7 mouse cellular contexts compared by ENCODE assay signal in genomic region chr19:41831718-41832391, GRCm38 (mm10). TPM values are rescaled to one million over a fixed set of nuclear protein-coding genes. Genes with fewer than 3 reads are reported as not detected.
A peak's percentile ranks its signal among the peaks of the same experiment; 100 is the strongest.
DNase-seq lines count a peak whose midpoint lies in the region; ATAC-seq and TF ChIP-seq lines count a peak whose summit lies in the region.

No protein-coding gene starts in this region.

- ATAC-seq in megakaryocyte, adult 5-6 weeks (ENCODE audit: poor library complexity, severe bottlenecking), result no peak
- no peak for ATAC-seq in embryonic facial prominence, embryonic 15.5 days (ENCODE audit: insufficient number of reproducible peaks, low FRiP score, low TSS enrichment, low read depth)
- ATAC-seq in intestine, postnatal 0 days, result no peak
- no peak for ATAC-seq in neural tube, embryonic 14.5 days (ENCODE audit: low read depth)

- H3K9ac ChIP-seq in embryonic facial prominence, embryonic 15.5 days, result no peak overlapping the region
- H3K9ac ChIP-seq in intestine, postnatal 0 days (ENCODE audit: low read depth, low read length), result no peak overlapping the region; the same call in 1 of the 2 replicates
- peak overlapping the region; percentile 82 for H3K9ac ChIP-seq in neural tube, embryonic 14.5 days (replicated peaks; ENCODE audit: low read depth, low read length)

- DNase-seq in layer of hippocampus, adult 9-10 months (ENCODE audit: low spot score), result no peak
- no peak for DNase-seq in gastrocnemius, postnatal 36 days

- no peak for TF ChIP-seq CTCF in intestine, postnatal 0 days (IDR thresholded peaks at IDR 0.05; ENCODE audit: low read depth)

- H3K36me3 ChIP-seq in megakaryocyte, embryonic 14.5 days (replicated peaks; ENCODE audit: low read length), result peaks cover 22% of the 10 kb centered on the region
- H3K36me3 ChIP-seq in embryonic facial prominence, embryonic 15.5 days, result no peaks in the 10 kb centered on the region
- H3K36me3 ChIP-seq in intestine, postnatal 0 days (ENCODE audit: control insufficient read depth, insufficient read depth), result no peaks in the 10 kb centered on the region
- no peaks in the 10 kb centered on the region for H3K36me3 ChIP-seq in neural tube, embryonic 14.5 days (ENCODE audit: control insufficient read depth, insufficient read depth, low read length)

- H3K27me3 ChIP-seq in megakaryocyte, embryonic 14.5 days (replicated peaks), result no peaks in the 10 kb centered on the region
- H3K27me3 ChIP-seq in embryonic facial prominence, embryonic 15.5 days, result peaks cover 20% of the 10 kb centered on the region; the same call in 1 of the 2 replicates
- no peaks in the 10 kb centered on the region for H3K27me3 ChIP-seq in intestine, postnatal 0 days (replicated peaks; ENCODE audit: control insufficient read depth, insufficient read depth, low read length)
- H3K27me3 ChIP-seq in neural tube, embryonic 14.5 days (ENCODE audit: control insufficient read depth, insufficient read depth, low read length), result no peaks in the 10 kb centered on the region

- peaks cover 63% of the 10 kb centered on the region for H3K4me1 ChIP-seq in megakaryocyte, embryonic 14.5 days
- peaks cover 30% of the 10 kb centered on the region for H3K4me1 ChIP-seq in embryonic facial prominence, embryonic 15.5 days
- 0 out of 2 replicates have a peak, but pooled peaks cover 5% of the 10 kb centered on the region for H3K4me1 ChIP-seq in intestine, postnatal 0 days (replicated peaks; ENCODE audit: control insufficient read depth, insufficient read depth, low read length)
- H3K4me1 ChIP-seq in neural tube, embryonic 14.5 days (ENCODE audit: control insufficient read depth, insufficient read depth, low read length), result peaks cover 28% of the 10 kb centered on the region

- WGBS in embryonic facial prominence, embryonic 15.5 days, result 11% methylated on average over 14 of the region's 14 CpGs
- WGBS in intestine, postnatal 0 days, result 12% methylated on average over 14 of the region's 14 CpGs
- 4% methylated on average over 14 of the region's 14 CpGs for WGBS in neural tube, embryonic 14.5 days

- intact Hi-C loops in gastrocnemius, postnatal 36 days (cut with DNase I), result loop anchor here (2.0 kb wide), 1 partner anchor 15 kb away; no protein-coding TSS in a partner anchor

- H3K4me3 ChIP-seq in megakaryocyte, embryonic 14.5 days (replicated peaks), result peak overlapping the region; percentile 96
- H3K4me3 ChIP-seq in embryonic facial prominence, embryonic 15.5 days (replicated peaks), result peak overlapping the region; percentile 69
- H3K4me3 ChIP-seq in intestine, postnatal 0 days (ENCODE audit: low read depth, low read length), result peak overlapping the region; percentile 65
- H3K4me3 ChIP-seq in neural tube, embryonic 14.5 days (ENCODE audit: low read depth, low read length), result peak overlapping the region; percentile 68

- H3K9me3 ChIP-seq in megakaryocyte, embryonic 14.5 days, result no peaks in the 10 kb centered on the region
- H3K9me3 ChIP-seq in embryonic facial prominence, embryonic 15.5 days (replicated peaks), result no peaks in the 10 kb centered on the region
- H3K9me3 ChIP-seq in intestine, postnatal 0 days (ENCODE audit: control insufficient read depth), result no peaks in the 10 kb centered on the region
- H3K9me3 ChIP-seq in neural tube, embryonic 14.5 days (ENCODE audit: control insufficient read depth, low read length), result no peaks in the 10 kb centered on the region

- no peak overlapping the region for H3K27ac ChIP-seq in embryonic facial prominence, embryonic 15.5 days (replicated peaks)
- no peak overlapping the region for H3K27ac ChIP-seq in intestine, postnatal 0 days (ENCODE audit: low read depth, low read length)
- peak overlapping the region; percentile 58; the same call in 1 of the 2 replicates for H3K27ac ChIP-seq in neural tube, embryonic 14.5 days (ENCODE audit: low read depth, low read length)

- H3K4me2 ChIP-seq in embryonic facial prominence, embryonic 15.5 days (replicated peaks), result peak overlapping the region; percentile 97
- H3K4me2 ChIP-seq in intestine, postnatal 0 days (replicated peaks; ENCODE audit: low read depth), result peak overlapping the region; percentile 99
- H3K4me2 ChIP-seq in neural tube, embryonic 14.5 days (ENCODE audit: low read depth, low read length), result peak overlapping the region; percentile 94

RNA-seq across cellular contexts. Expression of gene Frat1, which starts 2.1 kb away (rescaled TPM):
- 25.1 and 50.6 TPM in 2 replicates for polyA plus RNA-seq in megakaryocyte, embryonic 14.5 days (2012; ENCODE audit: insufficient read depth, low replicate concordance)
- 5.2 and 6.3 TPM in 2 replicates for total RNA-seq in megakaryocyte, adult 5-6 weeks (2015)
- 6.1 and 6.3 TPM in 2 replicates for total RNA-seq in megakaryocyte, adult 5-6 weeks (2017)
- polyA plus RNA-seq in embryonic facial prominence, embryonic 15.5 days (2015; fragmentation: Nextera tagmentation; extraction: Ambion mirVana), result 6.6 and 7.0 TPM in 2 replicates
- 6.4 and 8.3 TPM in 2 replicates for polyA plus RNA-seq in intestine, postnatal 0 days (2015; fragmentation: Nextera tagmentation; extraction: Ambion mirVana)
- polyA plus RNA-seq in neural tube, embryonic 14.5 days (2014; fragmentation: Nextera tagmentation; extraction: Ambion mirVana), result 25.0 and 31.4 TPM in 2 replicates
- 1 to 10 TPM; 5.3 to 7.3 TPM for total RNA-seq in gastrocnemius, postnatal 36 days (2021)

RNA-seq across cellular contexts. Expression of gene Frat2, which starts 16.1 kb away (rescaled TPM):
- polyA plus RNA-seq in megakaryocyte, embryonic 14.5 days (2012; ENCODE audit: insufficient read depth, low replicate concordance), result 16.8 and 19.5 TPM in 2 replicates
- total RNA-seq in megakaryocyte, adult 5-6 weeks (2015), result 7.7 and 9.5 TPM in 2 replicates
- 9.2 and 9.4 TPM in 2 replicates for total RNA-seq in megakaryocyte, adult 5-6 weeks (2017)
- 5.6 and 7.1 TPM in 2 replicates for polyA plus RNA-seq in embryonic facial prominence, embryonic 15.5 days (2015; fragmentation: Nextera tagmentation; extraction: Ambion mirVana)
- 3.8 and 4.5 TPM in 2 replicates for polyA plus RNA-seq in intestine, postnatal 0 days (2015; fragmentation: Nextera tagmentation; extraction: Ambion mirVana)
- 5.4 and 12.0 TPM in 2 replicates for polyA plus RNA-seq in neural tube, embryonic 14.5 days (2014; fragmentation: Nextera tagmentation; extraction: Ambion mirVana)
- 10 to 100 TPM; 13.9 to 18.5 TPM for total RNA-seq in gastrocnemius, postnatal 36 days (2021)

RNA-seq across cellular contexts. Expression of gene Arhgap19, which starts 30.0 kb away (rescaled TPM):
- 1.8 TPM in 1 of 2 replicates, not detected in the other for polyA plus RNA-seq in megakaryocyte, embryonic 14.5 days (2012; ENCODE audit: insufficient read depth, low replicate concordance)
- 48.5 and 50.3 TPM in 2 replicates for total RNA-seq in megakaryocyte, adult 5-6 weeks (2015)
- 62.7 and 65.3 TPM in 2 replicates for total RNA-seq in megakaryocyte, adult 5-6 weeks (2017)
- 17.3 and 17.5 TPM in 2 replicates for polyA plus RNA-seq in embryonic facial prominence, embryonic 15.5 days (2015; fragmentation: Nextera tagmentation; extraction: Ambion mirVana)
- polyA plus RNA-seq in intestine, postnatal 0 days (2015; fragmentation: Nextera tagmentation; extraction: Ambion mirVana), result 3.5 TPM in 2 replicates
- polyA plus RNA-seq in neural tube, embryonic 14.5 days (2014; fragmentation: Nextera tagmentation; extraction: Ambion mirVana), result 3.6 and 5.9 TPM in 2 replicates
- 1 to 10 TPM; 6.4 to 6.6 TPM for total RNA-seq in gastrocnemius, postnatal 36 days (2021)
